Mouse (Mus musculus) heart, postnatal 0 days (tissue): ENCODE data around the gene Pofut2.

Experiments
- CTCF ChIP-seq: IDR thresholded peaks from 2 replicates; pipeline ENCODE4 v1.5.1; 2016; ENCODE audit warnings: antibody characterized with exemption, control low read depth, low read depth
- EP300 ChIP-seq: IDR thresholded peaks from 2 replicates; pipeline ENCODE4 v1.6.1; 2016; ENCODE audit warnings: antibody characterized with exemption, low read depth

DNA sequence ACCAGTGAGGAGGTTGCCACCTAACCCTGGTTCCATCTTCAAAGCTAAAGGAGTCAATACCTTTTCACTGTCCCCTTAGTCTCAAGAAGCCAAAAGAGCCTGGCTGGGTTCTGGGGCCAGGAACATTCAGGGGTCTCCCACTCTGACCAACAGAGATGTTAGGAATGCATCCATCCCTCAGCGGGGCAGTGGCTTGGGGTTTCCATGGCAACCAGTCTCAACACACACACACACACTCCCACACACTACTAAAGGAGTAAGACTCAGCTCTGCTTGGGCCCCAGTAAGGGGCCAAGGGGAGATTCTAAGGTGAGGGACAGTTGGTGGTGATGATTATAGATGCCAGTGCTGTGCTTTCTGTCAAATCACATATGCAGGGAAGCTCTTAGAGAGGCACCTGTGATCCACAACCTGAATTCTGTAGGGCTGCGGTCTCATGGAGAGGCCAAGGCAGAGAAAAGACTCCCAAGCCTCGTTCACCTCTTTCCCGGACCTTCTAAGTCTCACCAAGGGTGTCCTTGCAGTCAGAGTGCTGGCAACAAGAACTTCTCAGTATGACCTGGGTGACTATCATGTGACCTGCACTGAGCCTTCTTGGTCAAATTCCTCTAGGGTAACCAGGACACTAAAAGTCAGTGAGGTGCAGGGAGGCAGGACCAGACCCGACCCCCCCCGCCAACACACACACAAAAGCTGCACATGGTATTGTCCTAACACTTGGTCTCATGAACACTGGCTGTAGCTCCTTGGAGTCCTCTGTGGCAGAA lies 46.5 kb upstream of the Pofut2 start:
- TF ChIP-seq EP300 (no peak), CTCF (no peak)
